Mouse (Mus musculus): ENCODE measurements around the gene Nipsnap3b. TPM values are rescaled to one million over a fixed set of nuclear protein-coding genes. Genes with fewer than 3 reads are reported as not detected.

Gene Nipsnap3b
- polyA plus RNA-seq, 1 experiment from 2014 or later = 91.6 TPM

GRCm38 (mm10) chr4:53046238-53047022, 34.8 kb downstream of the Nipsnap3b start:
- Histone ChIP-seq H3K4me3 (ENCODE audit: low read depth, low read length) (no peak overlapping the region), H3K27me3 (ENCODE audit: control insufficient read depth, insufficient read depth, low read length) (no peaks in the 10 kb centered on the region), H3K4me1 (ENCODE audit: control insufficient read depth, insufficient read depth, low read length) (0 out of 2 replicates have a peak, but pooled peaks cover 3% of the 10 kb centered on the region), H3K9me3 (replicated peaks; ENCODE audit: control insufficient read depth, low read length) (no peaks in the 10 kb centered on the region), H3K9ac (ENCODE audit: low read depth, low read length) (no peak overlapping the region), H3K27ac (ENCODE audit: low read depth, low read length) (no peak overlapping the region), H3K4me2 (no peak overlapping the region), H3K36me3 (ENCODE audit: control insufficient read depth, insufficient read depth, low read length) (no peaks in the 10 kb centered on the region)
- no peak for ATAC-seq (replicated peaks; ENCODE audit: insufficient number of reproducible peaks, low FRiP score, low TSS enrichment)
- WGBS (ENCODE audit: insufficient replicate concordance) = 63% methylated on average over 9 of the region's 9 CpGs

DNA sequence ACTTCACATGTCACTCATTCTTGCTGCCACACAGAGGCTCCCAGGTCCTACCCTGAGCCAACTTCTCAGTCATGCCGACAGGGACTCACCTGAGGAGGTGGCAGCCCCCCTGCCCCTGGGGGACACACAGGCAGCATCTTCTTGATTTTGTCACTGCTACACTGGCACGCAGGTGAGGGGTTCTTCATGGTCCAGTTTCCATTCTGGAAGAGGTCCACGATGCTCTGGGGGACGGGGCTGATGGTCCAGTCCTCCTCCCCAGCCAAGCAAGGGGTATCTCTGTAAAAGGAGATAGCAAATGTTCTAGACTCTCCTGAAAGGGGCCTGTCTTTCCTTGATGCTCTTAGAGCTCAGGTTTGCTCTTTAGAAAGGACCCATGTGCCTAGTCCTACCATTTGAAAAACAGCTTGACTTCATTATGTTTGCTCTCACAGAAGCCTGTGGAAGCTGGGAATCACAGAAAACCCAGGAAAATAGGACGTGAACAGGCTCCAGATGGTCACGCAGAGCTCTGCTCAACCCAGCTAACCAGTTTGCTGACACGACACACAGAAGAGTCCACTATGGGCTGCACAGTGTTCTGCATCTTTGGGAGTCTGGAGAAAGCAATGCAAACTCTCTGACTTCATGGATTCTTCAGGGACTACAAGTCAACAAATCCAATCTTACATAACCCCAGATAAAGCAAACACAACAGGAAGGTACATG, 50.8 kb downstream of the Nipsnap3b start:
- Histone ChIP-seq H3K36me3 (ENCODE audit: control insufficient read depth, insufficient read depth, low read length) (peaks cover 3% of the 10 kb centered on the region), H3K4me3 (ENCODE audit: low read depth, low read length) (no peak overlapping the region), H3K9me3 (replicated peaks; ENCODE audit: control insufficient read depth, low read length) (no peaks in the 10 kb centered on the region), H3K27me3 (ENCODE audit: control insufficient read depth, insufficient read depth, low read length) (no peaks in the 10 kb centered on the region), H3K4me2 (no peak overlapping the region), H3K9ac (ENCODE audit: low read depth, low read length) (no peak overlapping the region), H3K27ac (ENCODE audit: low read depth, low read length) (no peak overlapping the region), H3K4me1 (ENCODE audit: control insufficient read depth, insufficient read depth, low read length) (no peaks in the 10 kb centered on the region)
- 76% methylated on average over 7 of the region's 7 CpGs for WGBS (ENCODE audit: insufficient replicate concordance)
- no peak for ATAC-seq (replicated peaks; ENCODE audit: insufficient number of reproducible peaks, low FRiP score, low TSS enrichment)

Other genes with a start within 250 kb of the Nipsnap3b start
- gene Olfr275, start 197.3 kb upstream of the Nipsnap3b start, polyA plus RNA-seq (2014; fragmentation: Nextera tagmentation; extraction: Ambion mirVana) = not detected in 2 replicates
- gene Olfr273, start 152.6 kb upstream of the Nipsnap3b start, polyA plus RNA-seq (2014; fragmentation: Nextera tagmentation; extraction: Ambion mirVana) = not detected in 2 replicates
- gene Olfr272, start 92.7 kb upstream of the Nipsnap3b start, polyA plus RNA-seq (2014; fragmentation: Nextera tagmentation; extraction: Ambion mirVana) = not detected in 2 replicates
- gene Olfr270, start 47.3 kb upstream of the Nipsnap3b start, polyA plus RNA-seq (2014; fragmentation: Nextera tagmentation; extraction: Ambion mirVana) = not detected in 2 replicates
- gene Nipsnap3a, start 22.6 kb upstream of the Nipsnap3b start, polyA plus RNA-seq (2014; fragmentation: Nextera tagmentation; extraction: Ambion mirVana) = not detected in 2 replicates
- 2.5 and 2.8 TPM in 2 replicates for gene Abca1, start 148.0 kb downstream of the Nipsnap3b start, polyA plus RNA-seq (2014; fragmentation: Nextera tagmentation; extraction: Ambion mirVana)